Mouse (Mus musculus): ENCODE measurements around the gene Tm7sf3.

- TF ChIP-seq MYOG (IDR thresholded peaks at IDR 0.05; ENCODE audit: control insufficient read depth, extremely low read depth, insufficient read length) (no peak), CTCF (IDR thresholded peaks at IDR 0.05; ENCODE audit: control insufficient read depth, insufficient read depth, insufficient read length) (no peak), MAX (IDR thresholded peaks at IDR 0.05) (no peak), FOSL1 (IDR thresholded peaks at IDR 0.05; ENCODE audit: insufficient read depth, low read length, poor library complexity, severe bottlenecking) (no peak), USF1 (IDR thresholded peaks at IDR 0.05; ENCODE audit: low read depth) (no peak), CEBPB (IDR thresholded peaks at IDR 0.05; ENCODE audit: low read depth) (no peak)
Measured at GRCm38 (mm10) chr6:146673696-146674095, 31.1 kb upstream of the Tm7sf3 start.

Data from C2C12 (cell line).